Mouse (Mus musculus) midbrain, embryonic 13.5 days (tissue): ENCODE measurements around the gene Deaf1. TPM values are rescaled to one million over a fixed set of nuclear protein-coding genes. Genes with fewer than 3 reads are reported as not detected.
A peak's percentile ranks its signal among the peaks of the same experiment; 100 is the strongest.

Source experiments
- ATAC-seq: fragments of 200-750 bp; cut with Nextera tagmentation; 2 replicates; pipeline ENCODE4 v1.8.0; 2017; ENCODE audit warnings: mild to moderate bottlenecking, moderate TSS enrichment, moderate library complexity
- H3K27ac ChIP-seq: fragments of 300-500 bp; sonication (generic); 2 replicates; pipeline ENCODE4 v1.5.1; 2015; ENCODE audit warnings: inconsistent platforms, mild to moderate bottlenecking, moderate library complexity
- H3K27me3 ChIP-seq: fragments of 300-500 bp; sonication (generic); 2 replicates; pipeline ENCODE4 v1.6.1; 2015; ENCODE audit warnings: mild to moderate bottlenecking, inconsistent platforms
- H3K36me3 ChIP-seq: fragments of 300-500 bp; sonication (generic); 2 replicates; pipeline ENCODE4 v1.6.1; 2015; ENCODE audit warnings: mild to moderate bottlenecking, inconsistent platforms
- H3K4me1 ChIP-seq: fragments of 300-500 bp; sonication (generic); replicated peaks from 2 replicates; pipeline ENCODE4 v1.6.1; 2015; ENCODE audit warnings: inconsistent platforms
- H3K4me2 ChIP-seq: fragments of 300-500 bp; sonication (generic); replicated peaks from 2 replicates; pipeline ENCODE4 v1.6.1; 2015; ENCODE audit warnings: moderate library complexity, mild to moderate bottlenecking, inconsistent platforms
- H3K4me3 ChIP-seq: fragments of 300-500 bp; sonication (generic); replicated peaks from 2 replicates; pipeline ENCODE4 v1.5.1; 2015; ENCODE audit warnings: mild to moderate bottlenecking, inconsistent platforms
- H3K9ac ChIP-seq: fragments of 300-500 bp; sonication (generic); replicated peaks from 2 replicates; pipeline ENCODE4 v1.6.1; 2015; ENCODE audit warnings: mild to moderate bottlenecking, inconsistent platforms
- H3K9me3 ChIP-seq: fragments of 300-500 bp; sonication (generic); 2 replicates; pipeline ENCODE4 v1.6.1; 2016; ENCODE audit warnings: mild to moderate bottlenecking, inconsistent platforms
- WGBS: fragments of 180-500 bp; shearing (Covaris S2); methylation state at CpG from one replicate; pipeline ENCODE4 v1.1.7; 2015; 5-methylcytosine and 5-hydroxymethylcytosine counted together
- polyA plus RNA-seq: library from polyadenylated mRNA; unstranded; fragments of >200 nt; fragmentation: Nextera tagmentation; extraction: Ambion mirVana; gene quantifications from 2 replicates; pipeline ENCODE4 v1.2.1, GENCODE M21; 2015

The Deaf1 gene
- polyA plus RNA-seq, 1 experiment from 2014 or later = 148 TPM

GRCm38 (mm10) chr7:141337716-141338416 lies 10.4 kb upstream of the Deaf1 start:
- ATAC-seq = no peak
- H3K4me3 ChIP-seq = no peak overlapping the region
- H3K27ac ChIP-seq = no peak overlapping the region
- peaks cover 34% of the 10 kb centered on the region for H3K36me3 ChIP-seq
- no peaks in the 10 kb centered on the region for H3K9me3 ChIP-seq
- peaks cover 30% of the 10 kb centered on the region for H3K27me3 ChIP-seq
- peaks cover 8% of the 10 kb centered on the region for H3K4me1 ChIP-seq
- 84% methylated on average over 3 of the region's 3 CpGs for WGBS
- H3K9ac ChIP-seq = no peak overlapping the region
- no peak overlapping the region for H3K4me2 ChIP-seq

DNA sequence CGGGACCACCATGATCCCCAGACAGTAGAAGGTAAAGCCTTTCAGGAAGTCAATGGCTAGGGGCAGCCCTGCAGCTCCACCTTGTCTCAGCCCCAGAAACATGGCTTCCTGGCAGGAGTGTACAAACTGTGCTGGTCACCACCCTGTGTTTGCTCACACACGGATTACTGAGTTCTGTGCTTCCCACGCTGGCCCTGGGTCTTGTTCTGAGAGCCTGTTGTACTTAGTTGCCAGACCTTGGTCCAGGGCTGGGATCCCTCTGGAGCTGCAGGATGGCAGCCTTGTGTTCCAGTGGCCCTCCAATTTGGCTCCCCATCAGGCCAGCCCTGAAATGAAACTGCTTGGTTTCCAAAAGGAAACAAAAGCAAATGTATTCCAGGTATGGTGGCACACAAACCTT lies 8.8 kb upstream of the Deaf1 start:
- 80% methylated on average over 3 of the region's 3 CpGs for WGBS

DNA sequence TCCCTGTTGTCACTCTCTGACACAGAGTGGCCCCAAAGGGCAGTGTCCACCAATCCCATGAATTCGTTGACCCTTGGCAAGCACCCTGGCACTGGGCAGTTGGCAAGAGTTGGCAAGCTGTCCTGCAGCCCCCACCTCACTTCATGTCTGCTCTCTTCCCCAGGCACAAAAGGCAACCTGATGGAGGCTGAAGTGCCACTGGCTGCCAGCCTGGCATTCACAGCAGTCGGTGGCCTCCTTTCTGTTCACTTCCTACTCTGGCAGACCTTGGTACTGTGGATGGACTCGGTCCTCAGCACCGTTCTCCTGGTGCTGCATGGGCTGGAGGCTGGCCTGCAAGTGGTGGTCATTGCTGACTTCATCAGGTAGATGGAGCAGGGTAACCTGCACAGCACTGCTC lies 8.2 kb upstream of the Deaf1 start:
- ATAC-seq = no peak
- Histone ChIP-seq H3K27me3 (peaks cover 30% of the 10 kb centered on the region), H3K4me1 (peaks cover 8% of the 10 kb centered on the region), H3K4me3 (no peak overlapping the region), H3K4me2 (no peak overlapping the region), H3K27ac (no peak overlapping the region), H3K36me3 (peaks cover 44% of the 10 kb centered on the region), H3K9ac (no peak overlapping the region), H3K9me3 (no peaks in the 10 kb centered on the region)
- 94% methylated on average over 4 of the region's 4 CpGs for WGBS

More for the DNA sequence above, 8.8 kb upstream of the Deaf1 start:
- ATAC-seq = no peak
- Histone ChIP-seq H3K4me3 (no peak overlapping the region), H3K27ac (no peak overlapping the region), H3K9me3 (no peaks in the 10 kb centered on the region), H3K27me3 (peaks cover 30% of the 10 kb centered on the region), H3K9ac (no peak overlapping the region), H3K4me1 (peaks cover 8% of the 10 kb centered on the region), H3K36me3 (peaks cover 44% of the 10 kb centered on the region), H3K4me2 (no peak overlapping the region)

GRCm38 (mm10) chr7:141335044-141335579 lies 7.6 kb upstream of the Deaf1 start:
- H3K36me3 ChIP-seq = peaks cover 44% of the 10 kb centered on the region
- H3K4me3 ChIP-seq = no peak overlapping the region
- 92% methylated on average over 2 of the region's 2 CpGs for WGBS
- ATAC-seq = no peak
- no peak overlapping the region for H3K4me2 ChIP-seq
- no peak overlapping the region for H3K27ac ChIP-seq
- peaks cover 8% of the 10 kb centered on the region for H3K4me1 ChIP-seq
- H3K9ac ChIP-seq = no peak overlapping the region; the same call in 1 of the 2 replicates
- no peaks in the 10 kb centered on the region for H3K9me3 ChIP-seq
- peaks cover 29% of the 10 kb centered on the region for H3K27me3 ChIP-seq

DNA sequence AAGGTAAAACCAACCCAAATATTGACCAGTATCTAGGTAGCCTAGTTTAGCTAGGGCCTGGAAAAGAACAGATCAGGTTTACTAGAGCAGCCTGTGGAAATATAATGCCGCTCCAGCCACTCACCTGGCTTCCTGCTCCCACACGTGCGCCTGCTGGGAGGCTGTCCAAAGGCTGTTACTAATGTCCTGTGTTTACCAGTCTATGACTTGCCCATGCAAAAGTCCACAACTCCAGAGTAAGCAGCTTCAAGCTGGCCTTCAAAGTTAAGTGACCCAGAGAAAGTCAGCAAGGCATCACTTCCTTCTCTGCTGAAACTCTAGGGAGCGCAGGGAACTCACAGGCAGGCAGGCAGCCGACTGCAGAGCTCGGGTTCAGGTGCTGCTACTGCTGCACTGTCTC lies 4.5 kb upstream of the Deaf1 start:
- no peaks in the 10 kb centered on the region for H3K27me3 ChIP-seq
- H3K9me3 ChIP-seq = no peaks in the 10 kb centered on the region
- H3K4me3 ChIP-seq = no peak overlapping the region
- 94% methylated on average over 6 of the region's 6 CpGs for WGBS
- no peak overlapping the region for H3K9ac ChIP-seq
- no peak for ATAC-seq
- H3K4me1 ChIP-seq = peaks cover 9% of the 10 kb centered on the region
- H3K27ac ChIP-seq = no peak overlapping the region
- no peak overlapping the region for H3K4me2 ChIP-seq
- H3K36me3 ChIP-seq = peaks cover 44% of the 10 kb centered on the region

DNA sequence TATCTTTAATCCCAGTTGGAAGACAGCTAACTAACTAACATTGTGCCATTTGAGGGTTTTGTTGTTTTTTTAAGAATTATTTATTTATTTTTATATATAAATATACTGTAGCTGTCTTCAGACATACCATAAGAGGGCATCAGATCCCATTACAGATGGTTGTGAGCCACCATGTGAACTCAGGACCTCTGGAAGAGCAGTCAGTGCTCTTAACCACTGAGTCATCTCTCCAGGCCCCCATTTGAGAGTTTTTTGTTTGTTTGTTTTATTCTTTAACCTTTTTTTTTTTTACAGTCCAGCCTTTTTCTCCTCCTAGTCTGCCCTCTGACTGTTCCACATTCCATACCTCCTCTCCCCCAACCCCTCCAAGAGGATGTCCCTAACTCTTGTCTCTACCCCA lies 3.2 kb upstream of the Deaf1 start:
- no peak overlapping the region for H3K4me2 ChIP-seq
- no peaks in the 10 kb centered on the region for H3K9me3 ChIP-seq
- H3K9ac ChIP-seq = no peak overlapping the region
- no peaks in the 10 kb centered on the region for H3K27me3 ChIP-seq
- no peak overlapping the region for H3K4me3 ChIP-seq
- no peak for ATAC-seq
- H3K27ac ChIP-seq = no peak overlapping the region
- H3K36me3 ChIP-seq = peaks cover 35% of the 10 kb centered on the region
- peaks cover 22% of the 10 kb centered on the region for H3K4me1 ChIP-seq

DNA sequence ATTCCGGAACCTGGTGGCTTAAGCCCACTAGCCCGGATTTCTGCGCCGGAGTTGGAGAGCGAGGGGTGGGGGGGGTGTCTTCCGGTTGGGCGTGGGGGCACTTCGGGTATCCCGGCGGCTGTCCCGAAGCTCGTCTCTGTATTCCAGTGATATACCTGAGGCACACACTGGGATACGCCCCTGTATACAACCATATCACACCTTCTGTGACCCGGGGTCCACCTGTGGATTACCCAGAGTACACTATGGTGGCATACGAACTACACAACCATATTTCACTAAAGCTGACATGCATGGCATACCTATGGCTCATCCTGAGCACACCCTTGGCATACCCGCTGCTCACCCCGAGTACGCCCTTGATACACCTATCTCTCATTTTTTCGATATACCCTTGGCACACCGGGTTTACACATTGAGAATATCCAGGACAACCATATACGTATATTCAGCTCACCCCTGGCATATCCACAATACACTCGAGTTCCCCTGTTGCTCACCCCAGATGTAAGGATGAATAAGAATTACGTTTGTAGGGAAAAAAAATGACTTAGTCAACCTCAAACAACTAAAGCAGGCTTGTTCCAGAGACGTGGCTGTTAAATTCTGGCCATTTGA lies 992 bp upstream of the Deaf1 start:
- H3K9me3 ChIP-seq = no peaks in the 10 kb centered on the region
- WGBS = 17% methylated on average over 24 of the region's 24 CpGs
- H3K27me3 ChIP-seq = no peaks in the 10 kb centered on the region
- peaks cover 23% of the 10 kb centered on the region for H3K36me3 ChIP-seq
- peaks cover 36% of the 10 kb centered on the region for H3K4me1 ChIP-seq
- peak overlapping the region; percentile 97 for H3K4me2 ChIP-seq
- peak overlapping the region; percentile 100 for H3K27ac ChIP-seq
- H3K4me3 ChIP-seq = peak overlapping the region; percentile 72
- ATAC-seq = peak; percentile 55
- H3K9ac ChIP-seq = peak overlapping the region; percentile 96

DNA sequence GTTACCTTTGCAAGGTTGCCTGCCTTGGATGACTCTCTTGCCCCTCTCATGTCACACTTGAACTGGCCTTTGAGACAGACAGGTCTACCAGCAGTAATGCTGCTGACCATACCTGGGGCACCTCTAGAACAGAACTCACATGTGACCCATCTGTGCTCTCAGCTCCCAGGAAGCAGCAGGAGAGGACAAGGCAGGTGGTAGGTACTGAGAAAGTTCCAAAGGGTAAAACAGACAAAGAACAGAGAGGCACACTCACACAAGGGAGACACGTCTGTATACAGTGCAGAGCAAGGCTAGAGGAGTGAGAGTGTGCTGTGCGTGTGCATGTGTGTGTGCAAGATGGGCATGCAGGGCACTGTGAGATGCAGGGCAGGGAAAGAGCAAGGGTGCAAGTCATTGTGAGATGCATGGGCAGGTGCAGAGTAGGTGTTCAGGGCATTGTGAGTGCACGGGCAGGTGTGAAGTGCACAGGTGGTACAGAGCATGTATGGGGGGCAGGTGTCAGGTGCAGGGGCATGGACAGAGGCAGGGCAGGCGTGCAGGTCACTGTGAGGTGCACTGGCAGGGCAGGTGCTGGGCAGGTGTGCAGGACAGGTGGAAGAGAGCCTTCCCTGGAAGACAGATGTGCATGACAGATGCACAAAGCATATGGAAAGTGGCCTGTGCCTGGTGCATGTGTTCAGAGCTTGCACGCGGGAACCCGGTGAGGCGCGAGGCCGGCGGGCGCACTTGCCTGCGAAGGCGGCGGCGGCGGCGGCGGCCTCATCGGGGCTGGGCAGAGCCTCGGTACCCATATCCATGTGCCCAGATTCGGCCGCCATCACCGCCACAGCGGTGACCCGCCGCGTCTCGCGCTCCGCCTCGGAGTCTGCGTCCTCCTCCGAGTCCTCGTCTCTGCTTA lies 694 bp downstream of the Deaf1 start:
- Histone ChIP-seq H3K27ac (peak overlapping the region; percentile 100), H3K4me2 (peak overlapping the region; percentile 97), H3K4me1 (peaks cover 36% of the 10 kb centered on the region), H3K9me3 (no peaks in the 10 kb centered on the region), H3K4me3 (peak overlapping the region; percentile 72), H3K27me3 (no peaks in the 10 kb centered on the region), H3K9ac (peak overlapping the region; percentile 96), H3K36me3 (peaks cover 23% of the 10 kb centered on the region)
- peak; percentile 51 for ATAC-seq
- WGBS = 6% methylated on average over 33 of the region's 35 CpGs

DNA sequence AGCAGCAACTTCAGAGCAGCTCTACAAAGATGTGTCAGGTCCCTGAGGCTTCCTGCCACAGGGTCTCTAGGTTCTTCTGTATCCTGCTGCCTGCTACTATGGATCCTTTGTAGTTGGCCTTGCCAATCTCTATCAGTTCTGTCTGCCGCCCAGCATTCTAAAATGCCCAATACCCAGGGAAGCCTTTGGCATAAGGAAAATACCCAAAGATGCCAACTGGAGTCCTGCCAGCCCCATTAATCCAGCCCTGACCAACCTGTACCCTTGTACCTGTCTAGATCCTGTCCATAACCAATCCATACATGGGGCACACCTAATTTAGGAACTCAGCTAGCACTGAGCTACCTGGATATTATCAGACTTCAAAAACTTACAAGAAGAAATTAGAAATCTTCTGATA lies 2.8 kb downstream of the Deaf1 start:
- H3K4me2 ChIP-seq = no peak overlapping the region
- ATAC-seq = no peak
- 0 out of 2 replicates have a peak overlapping the region, but pooled peaks have one; percentile 5 for H3K9ac ChIP-seq
- WGBS = 95% methylated on average over 1 of the region's 1 CpGs
- no peaks in the 10 kb centered on the region for H3K9me3 ChIP-seq
- H3K36me3 ChIP-seq = peaks cover 43% of the 10 kb centered on the region
- no peak overlapping the region for H3K4me3 ChIP-seq
- H3K27me3 ChIP-seq = no peaks in the 10 kb centered on the region
- no peak overlapping the region for H3K27ac ChIP-seq
- peaks cover 36% of the 10 kb centered on the region for H3K4me1 ChIP-seq

DNA sequence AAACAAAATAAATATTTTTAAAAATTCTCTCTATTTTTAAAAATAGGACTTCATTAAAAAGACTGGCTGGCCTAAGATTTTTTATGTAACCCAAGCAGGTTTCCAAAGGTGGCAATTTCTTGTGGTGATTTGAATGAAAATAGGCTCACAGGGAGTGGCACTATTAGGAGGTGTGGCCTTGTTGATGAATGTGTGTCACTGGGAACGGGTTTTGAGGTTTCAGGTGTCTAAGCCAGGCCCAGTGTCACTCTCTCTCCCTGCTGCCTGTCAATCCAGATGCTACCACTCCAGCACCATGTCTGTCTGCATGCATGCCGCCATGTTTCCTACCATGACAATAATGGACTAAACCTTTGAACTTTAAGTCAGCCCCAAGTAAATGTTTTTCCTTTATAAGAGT lies 8.0 kb downstream of the Deaf1 start:
- peaks cover 2% of the 10 kb centered on the region for H3K4me1 ChIP-seq
- no peak overlapping the region for H3K4me2 ChIP-seq
- H3K27ac ChIP-seq = no peak overlapping the region
- no peaks in the 10 kb centered on the region for H3K27me3 ChIP-seq
- no peak overlapping the region for H3K4me3 ChIP-seq
- no peak for ATAC-seq
- H3K9ac ChIP-seq = no peak overlapping the region
- H3K36me3 ChIP-seq = peaks cover 96% of the 10 kb centered on the region
- 81% methylated on average over 2 of the region's 2 CpGs for WGBS
- H3K9me3 ChIP-seq = no peaks in the 10 kb centered on the region

- no peaks in the 10 kb centered on the region for H3K9me3 ChIP-seq
- no peak overlapping the region for H3K4me2 ChIP-seq
- no peaks in the 10 kb centered on the region for H3K4me1 ChIP-seq
- no peak overlapping the region for H3K9ac ChIP-seq
- WGBS = 89% methylated on average over 1 of the region's 1 CpGs
- H3K27me3 ChIP-seq = no peaks in the 10 kb centered on the region
- no peak for ATAC-seq
- peaks cover 98% of the 10 kb centered on the region for H3K36me3 ChIP-seq
- H3K27ac ChIP-seq = no peak overlapping the region
- H3K4me3 ChIP-seq = no peak overlapping the region
These were observed 9.8 kb downstream of the Deaf1 start for GRCm38 (mm10) chr7:141317619-141318132.

GRCm38 (mm10) chr7:141315974-141316373 lies 11.5 kb downstream of the Deaf1 start:
- H3K36me3 ChIP-seq = peaks cover 98% of the 10 kb centered on the region
- ATAC-seq = no peak
- WGBS = 84% methylated on average over 5 of the region's 5 CpGs
- no peak overlapping the region for H3K27ac ChIP-seq
- no peak overlapping the region for H3K4me2 ChIP-seq
- no peak overlapping the region for H3K9ac ChIP-seq
- H3K4me3 ChIP-seq = no peak overlapping the region
- no peaks in the 10 kb centered on the region for H3K27me3 ChIP-seq
- no peaks in the 10 kb centered on the region for H3K9me3 ChIP-seq
- no peaks in the 10 kb centered on the region for H3K4me1 ChIP-seq
